Mouse (Mus musculus): ENCODE data around the gene Cdk2. TPM values are rescaled to one million over a fixed set of nuclear protein-coding genes. Genes with fewer than 3 reads are reported as not detected.

Gene Cdk2
- total and polyA plus RNA-seq, 3 experiments, result 8.5 to 10.9 (median 10.0) TPM

- H3K4me1 ChIP-seq (ENCODE audit: control insufficient read depth, insufficient read depth, low read length), result no peaks in the 10 kb centered on the region; the same call in none of the 2 replicates
- H3K79me2 ChIP-seq (replicated peaks; ENCODE audit: control insufficient read depth, insufficient read depth, low read length), result peaks cover 3% of the 10 kb centered on the region; the same call in 1 of the 2 replicates
- intact Hi-C loops (cut with DNase I), result no loop called here
- H3K36me3 ChIP-seq (ENCODE audit: control insufficient read depth, insufficient read depth, low read length), result no peaks in the 10 kb centered on the region; the same call in 1 of the 2 replicates
- no peak overlapping the region for H3K9ac ChIP-seq (ENCODE audit: low read depth, low read length)
- no peaks in the 10 kb centered on the region for H3K27me3 ChIP-seq (ENCODE audit: control insufficient read depth, insufficient read depth, low read length)
- H3K4me3 ChIP-seq, result no peak overlapping the region
- WGBS, result 41% methylated on average over 11 of the region's 11 CpGs
- DNase-seq, result no peak
- TF ChIP-seq POLR2A (IDR thresholded peaks at IDR 0.05; ENCODE audit: insufficient read depth, low read depth, low read length) (no peak), EP300 (IDR thresholded peaks at IDR 0.05; ENCODE audit: insufficient read depth, low read depth, low read length) (no peak), CTCF (IDR thresholded peaks at IDR 0.05) (no peak)
- no peak overlapping the region for H3K27ac ChIP-seq
Measured at GRCm38 (mm10) chr10:128699611-128700010, 5.2 kb downstream of the Cdk2 start.

GRCm38 (mm10) chr10:128699006-128699405, 5.8 kb downstream of the Cdk2 start:
- intact Hi-C loops (cut with DNase I), result no loop called here
- no peak overlapping the region for H3K27ac ChIP-seq
- no peak for DNase-seq
- no peak for TF ChIP-seq CTCF (IDR thresholded peaks at IDR 0.05)
- no peak for TF ChIP-seq EP300 (IDR thresholded peaks at IDR 0.05; ENCODE audit: insufficient read depth, low read depth, low read length)
- no peak for TF ChIP-seq POLR2A (IDR thresholded peaks at IDR 0.05; ENCODE audit: insufficient read depth, low read depth, low read length)
- H3K79me2 ChIP-seq (replicated peaks; ENCODE audit: control insufficient read depth, insufficient read depth, low read length), result peaks cover 3% of the 10 kb centered on the region; the same call in 1 of the 2 replicates
- H3K9ac ChIP-seq (ENCODE audit: low read depth, low read length), result no peak overlapping the region
- no peaks in the 10 kb centered on the region; the same call in 1 of the 2 replicates for H3K4me1 ChIP-seq (ENCODE audit: control insufficient read depth, insufficient read depth, low read length)
- H3K36me3 ChIP-seq (ENCODE audit: control insufficient read depth, insufficient read depth, low read length), result no peaks in the 10 kb centered on the region; the same call in 1 of the 2 replicates
- WGBS, result 74% methylated on average over 5 of the region's 5 CpGs
- no peak overlapping the region for H3K4me3 ChIP-seq
- H3K27me3 ChIP-seq (ENCODE audit: control insufficient read depth, insufficient read depth, low read length), result no peaks in the 10 kb centered on the region

- 81% methylated on average over 6 of the region's 6 CpGs for WGBS
- H3K36me3 ChIP-seq (ENCODE audit: control insufficient read depth, insufficient read depth, low read length), result no peaks in the 10 kb centered on the region; the same call in 1 of the 2 replicates
- H3K9ac ChIP-seq (ENCODE audit: low read depth, low read length), result no peak overlapping the region
- no peak for DNase-seq
- intact Hi-C loops (cut with DNase I), result no loop called here
- peaks cover 2% of the 10 kb centered on the region; the same call in 1 of the 2 replicates for H3K4me1 ChIP-seq (ENCODE audit: control insufficient read depth, insufficient read depth, low read length)
- no peaks in the 10 kb centered on the region for H3K27me3 ChIP-seq (ENCODE audit: control insufficient read depth, insufficient read depth, low read length)
- peak overlapping the region; percentile 71; the same call in 1 of the 2 replicates for H3K27ac ChIP-seq
- no peak overlapping the region for H3K4me3 ChIP-seq
- no peak for TF ChIP-seq CTCF (IDR thresholded peaks at IDR 0.05)
- TF ChIP-seq POLR2A (IDR thresholded peaks at IDR 0.05; ENCODE audit: insufficient read depth, low read depth, low read length), result no peak
- TF ChIP-seq EP300 (IDR thresholded peaks at IDR 0.05; ENCODE audit: insufficient read depth, low read depth, low read length), result no peak
- H3K79me2 ChIP-seq (replicated peaks; ENCODE audit: control insufficient read depth, insufficient read depth, low read length), result peaks cover 4% of the 10 kb centered on the region
Measured at GRCm38 (mm10) chr10:128697072-128697725, 7.6 kb downstream of the Cdk2 start.

- no peak for TF ChIP-seq CTCF (IDR thresholded peaks at IDR 0.05)
- TF ChIP-seq EP300 (IDR thresholded peaks at IDR 0.05; ENCODE audit: insufficient read depth, low read depth, low read length), result peak; percentile 53
- peak; percentile 87 for TF ChIP-seq POLR2A (IDR thresholded peaks at IDR 0.05; ENCODE audit: insufficient read depth, low read depth, low read length)
- peaks cover 4% of the 10 kb centered on the region for H3K79me2 ChIP-seq (replicated peaks; ENCODE audit: control insufficient read depth, insufficient read depth, low read length)
- H3K9ac ChIP-seq (ENCODE audit: low read depth, low read length), result peak within 1 kb of the TSS; percentile 83
- peaks cover 2% of the 10 kb centered on the region; the same call in 1 of the 2 replicates for H3K4me1 ChIP-seq (ENCODE audit: control insufficient read depth, insufficient read depth, low read length)
- H3K27me3 ChIP-seq (ENCODE audit: control insufficient read depth, insufficient read depth, low read length), result no peaks in the 10 kb centered on the region
- peak within 1 kb of the TSS; percentile 96 for H3K4me3 ChIP-seq
- DNase-seq, result peak; percentile 97 to 99
- H3K27ac ChIP-seq, result peak within 1 kb of the TSS; percentile 94
- intact Hi-C loops (cut with DNase I), result no loop called here
- H3K36me3 ChIP-seq (ENCODE audit: control insufficient read depth, insufficient read depth, low read length), result no peaks in the 10 kb centered on the region; the same call in none of the 2 replicates
- 1% methylated on average over 39 of the region's 40 CpGs for WGBS
Measured at GRCm38 (mm10) chr10:128695992-128696807, 8.6 kb downstream of the Cdk2 start, which contains the start of gene Rab5b. Gene Rab5b (minus strand): TSS chr10:128696264.

- H3K9ac ChIP-seq (ENCODE audit: low read depth, low read length), result peak overlapping the region; percentile 83
- TF ChIP-seq EP300 (IDR thresholded peaks at IDR 0.05; ENCODE audit: insufficient read depth, low read depth, low read length) (no peak), POLR2A (IDR thresholded peaks at IDR 0.05; ENCODE audit: insufficient read depth, low read depth, low read length) (no peak), CTCF (IDR thresholded peaks at IDR 0.05) (no peak)
- no peaks in the 10 kb centered on the region for H3K27me3 ChIP-seq (ENCODE audit: control insufficient read depth, insufficient read depth, low read length)
- H3K79me2 ChIP-seq (replicated peaks; ENCODE audit: control insufficient read depth, insufficient read depth, low read length), result peaks cover 4% of the 10 kb centered on the region
- H3K36me3 ChIP-seq (ENCODE audit: control insufficient read depth, insufficient read depth, low read length), result no peaks in the 10 kb centered on the region; the same call in none of the 2 replicates
- H3K4me1 ChIP-seq (ENCODE audit: control insufficient read depth, insufficient read depth, low read length), result peaks cover 2% of the 10 kb centered on the region; the same call in 1 of the 2 replicates
- H3K4me3 ChIP-seq, result peak overlapping the region; percentile 96
- H3K27ac ChIP-seq, result peak overlapping the region; percentile 94
- intact Hi-C loops (cut with DNase I), result no loop called here
- no peak for DNase-seq
- WGBS, result under 1% methylated on average over 22 of the region's 22 CpGs
Measured at GRCm38 (mm10) chr10:128695411-128695991, 9.3 kb downstream of the Cdk2 start.

Measured in heart, adult 2 months (tissue).